Mouse (Mus musculus) embryo, embryonic 10.5 days (tissue): ENCODE data around the gene Ppwd1.
"Not testable (repeated sequence)": the region's sequence is repeated elsewhere in the genome, so short reads cannot be mapped to it uniquely, and the experiment has no call there.

ENCODE experiments used
- DNase-seq: peaks from one replicate; pipeline ENCODE4 v3.0.0-alpha.2; 2015; ENCODE audit warnings: low spot score

The Ppwd1 gene

DNA sequence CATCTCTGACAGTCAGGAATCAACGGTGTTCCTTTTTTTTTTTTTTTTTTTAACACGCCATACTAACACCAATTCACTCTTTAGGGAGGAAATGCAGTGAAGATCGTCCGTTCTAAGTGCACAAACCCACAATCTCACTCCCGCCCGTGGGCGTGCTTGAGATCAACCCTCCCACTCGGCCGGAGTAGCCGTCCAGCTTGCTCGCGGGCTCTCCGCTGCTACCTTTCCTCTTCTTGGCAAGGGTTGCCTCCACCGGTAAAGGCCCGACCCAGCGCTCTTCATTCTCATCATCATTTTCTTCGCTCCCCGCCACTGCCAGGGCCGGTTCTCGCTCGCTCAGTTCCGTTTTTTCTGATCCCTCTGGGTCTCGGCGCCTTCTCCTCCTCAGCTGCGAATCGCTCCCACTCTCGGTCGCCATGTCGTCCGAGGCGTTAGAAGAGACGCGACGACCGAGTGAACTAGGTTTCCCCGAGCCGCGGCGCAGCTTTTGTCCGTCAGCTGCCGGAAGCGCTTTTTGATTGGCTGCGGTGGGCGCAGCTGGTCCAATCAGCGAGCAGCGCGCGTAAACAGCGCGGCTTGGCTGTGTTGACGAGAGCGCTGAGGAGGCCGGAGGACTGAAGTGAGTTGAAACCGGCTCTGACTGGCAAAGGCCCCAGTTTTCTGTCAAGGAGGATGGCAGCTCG is at the start of gene Ppwd1, which contains the start of gene Cenpk:
TSS of gene Ppwd1 (minus strand) at position 460 of the 683 bp plus-strand sequence.
TSS of gene Cenpk (plus strand) at position 228 of the 683 bp plus-strand sequence.
- peak; percentile 98 for DNase-seq

DNA sequence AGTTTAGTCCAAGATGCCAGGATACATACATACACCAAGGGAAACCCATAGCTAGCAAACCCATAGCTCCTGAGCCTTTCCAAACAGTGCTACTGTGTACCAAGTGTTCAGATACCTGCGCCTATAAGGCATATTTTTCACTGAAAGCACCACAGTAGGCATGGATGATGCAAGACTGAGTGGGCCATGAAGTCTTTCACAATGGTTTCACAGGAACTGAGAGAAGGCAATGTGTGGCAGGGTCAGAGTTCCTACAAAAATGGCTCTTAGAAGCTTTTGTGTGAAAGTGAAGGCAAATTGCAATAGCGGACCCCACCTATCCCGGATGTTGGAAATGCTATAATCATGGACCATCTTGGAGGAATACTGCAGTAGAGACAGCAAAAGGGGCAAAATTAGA is 30.4 kb upstream of the Ppwd1 start:
- no peak for DNase-seq

DNA sequence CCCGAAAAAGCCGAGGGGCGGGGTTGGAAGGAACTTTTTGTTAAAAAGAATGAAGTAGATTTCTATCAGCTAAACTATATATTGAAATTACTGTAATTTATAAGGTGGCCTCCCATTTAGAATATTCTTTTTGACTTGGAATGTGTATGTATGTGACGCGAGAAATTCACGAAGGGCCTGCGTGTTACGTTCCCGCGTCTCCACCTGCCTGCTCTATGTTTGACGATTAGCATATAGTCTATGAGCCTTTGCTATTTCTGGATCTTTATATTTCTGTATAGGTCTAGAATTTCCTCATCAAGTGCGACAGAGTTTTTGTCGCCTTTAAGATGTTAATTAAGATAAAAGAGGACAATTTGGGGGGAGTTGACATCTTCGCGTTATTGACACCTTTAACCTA is 538 bp upstream of the Ppwd1 start:
- DNase-seq, result peak; percentile 69

- DNase-seq, result no peak
Measured at GRCm38 (mm10) chr13:104227478-104227877, 1.2 kb downstream of the Ppwd1 start.

GRCm38 (mm10) chr13:104204313-104204712 is 24.3 kb downstream of the Ppwd1 start:
- DNase-seq, result peak; percentile 6

GRCm38 (mm10) chr13:104195891-104196290 is 32.8 kb downstream of the Ppwd1 start:
- not testable (repeated sequence) for DNase-seq

DNA sequence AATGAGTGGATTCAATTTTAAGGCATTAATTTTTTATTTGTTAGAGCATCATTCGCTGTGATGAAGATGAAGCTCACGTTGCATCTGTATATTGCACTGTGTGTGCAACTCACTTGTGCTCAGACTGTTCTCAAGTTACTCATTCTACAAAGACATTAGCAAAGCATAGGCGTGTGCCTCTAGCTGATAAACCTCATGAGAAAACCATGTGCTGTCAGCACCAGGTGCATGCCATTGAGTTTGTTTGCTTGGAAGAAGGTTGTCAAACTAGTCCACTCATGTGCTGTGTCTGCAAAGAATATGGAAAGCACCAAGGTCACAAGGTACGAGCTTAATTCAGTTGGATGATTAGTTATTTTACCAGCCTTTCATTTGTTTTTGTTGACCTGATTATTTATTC is 41.3 kb downstream of the Ppwd1 start:
- no peak for DNase-seq

DNA sequence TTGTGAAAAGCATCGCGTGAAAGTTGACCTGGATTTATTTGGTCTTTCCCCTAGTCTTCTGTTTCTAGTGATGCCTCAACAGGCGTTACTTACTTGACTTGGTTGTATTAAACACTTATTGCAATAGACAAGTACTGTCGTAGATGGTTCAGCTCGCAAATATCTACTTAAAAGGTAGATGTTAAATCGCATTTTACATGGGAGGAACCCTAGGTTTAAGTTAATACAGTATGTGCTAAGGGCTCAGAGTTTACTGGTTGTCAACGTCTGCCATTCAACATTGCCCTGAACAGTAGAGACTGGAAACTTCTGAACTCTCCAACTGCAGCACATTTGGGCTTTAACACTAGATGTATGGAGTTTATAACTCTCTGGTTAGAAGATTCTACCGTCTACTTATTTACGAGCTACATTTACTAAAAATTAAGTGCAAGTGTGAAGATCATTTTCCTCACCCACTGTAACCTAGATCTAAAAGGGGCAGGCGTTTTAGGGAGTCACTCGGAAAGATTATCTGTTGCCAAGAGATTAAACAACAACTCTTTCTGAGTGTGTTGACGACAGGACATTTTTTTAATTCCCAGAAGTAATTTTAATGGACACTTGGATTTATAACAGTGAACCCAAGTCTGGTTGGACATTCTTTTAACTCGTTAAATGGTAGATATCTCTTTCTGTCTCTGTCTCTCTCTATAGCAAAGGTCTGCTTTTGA is 49.3 kb downstream of the Ppwd1 start:
- DNase-seq, result no peak

DNA sequence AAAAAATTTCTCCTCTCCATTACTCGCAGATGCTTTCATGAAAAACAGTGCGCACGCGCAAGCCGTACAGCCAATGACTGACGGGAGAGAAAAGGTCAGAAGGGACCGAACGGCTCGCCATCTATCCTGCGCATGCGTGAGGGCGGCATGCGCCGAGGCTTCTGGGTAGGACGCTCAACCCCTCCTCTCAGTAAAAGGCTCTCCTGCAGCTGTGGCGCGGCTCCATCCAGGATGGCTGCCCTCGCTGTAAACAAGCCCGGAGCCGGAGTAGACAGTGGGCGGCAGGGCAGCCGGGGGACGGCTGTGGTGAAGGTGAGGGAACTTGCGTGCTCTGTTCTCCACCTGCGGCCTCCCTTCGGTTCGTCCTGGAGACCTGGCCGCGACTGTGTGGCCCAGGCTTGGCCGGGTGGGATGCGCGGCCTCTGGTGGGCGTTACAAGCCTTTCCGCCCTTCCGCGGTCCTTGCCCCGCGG is 50.0 kb downstream of the Ppwd1 start, which contains the start of gene Trim23:
TSS of gene Trim23 (plus strand) at position 148 of the 472 bp plus-strand sequence.
- DNase-seq, result peak; percentile 100

DNA sequence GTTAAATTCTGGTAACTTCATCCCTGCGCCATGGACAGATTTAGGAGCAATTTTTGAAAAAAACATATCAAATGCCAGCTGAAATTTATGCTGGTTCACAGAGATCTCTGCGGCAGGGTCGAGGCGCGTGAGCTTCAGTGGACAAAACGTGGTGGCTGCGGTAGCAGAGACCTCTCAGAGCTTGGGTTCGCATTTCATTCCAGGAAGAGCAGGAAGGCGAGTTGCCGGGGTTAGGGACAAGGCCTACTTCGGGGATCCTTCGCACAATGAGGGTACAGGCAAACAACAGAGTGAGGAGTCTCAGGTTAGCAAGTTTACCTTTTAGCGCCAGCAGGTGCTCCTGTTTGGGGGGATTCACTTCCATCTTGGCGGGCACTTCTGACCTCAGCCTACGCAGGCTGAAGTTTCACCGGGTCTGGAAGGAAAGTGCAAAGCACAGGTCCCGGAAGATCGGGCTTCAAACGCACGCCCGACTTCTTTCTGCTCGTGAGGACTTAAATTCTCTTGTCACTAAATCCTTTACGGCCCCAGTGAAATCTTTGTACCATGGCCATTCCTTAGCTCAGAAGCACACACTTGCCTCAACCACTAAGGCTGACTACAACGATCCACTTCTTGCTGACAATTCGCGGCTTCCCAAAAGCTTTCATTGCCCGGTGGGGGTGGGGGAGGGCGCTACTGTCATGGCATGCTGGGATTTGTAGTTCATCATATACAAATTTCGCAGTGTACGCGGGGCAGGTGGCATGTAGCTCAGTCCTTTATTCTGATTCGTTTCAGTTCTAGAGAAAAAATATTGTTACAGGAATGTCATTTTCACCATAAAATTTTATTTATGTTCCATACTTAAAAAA is 50.6 kb downstream of the Ppwd1 start, which contains the start of gene Trappc13:
TSS of gene Trappc13 (minus strand) at position 674 of the 854 bp plus-strand sequence.
- DNase-seq, result peak; percentile 95

GRCm38 (mm10) chr13:104176874-104177273 is 51.8 kb downstream of the Ppwd1 start:
- no peak for DNase-seq

GRCm38 (mm10) chr13:104172498-104172897 is 56.1 kb downstream of the Ppwd1 start:
- no peak for DNase-seq

GRCm38 (mm10) chr13:104171711-104172110 is 56.9 kb downstream of the Ppwd1 start:
- no peak for DNase-seq

DNA sequence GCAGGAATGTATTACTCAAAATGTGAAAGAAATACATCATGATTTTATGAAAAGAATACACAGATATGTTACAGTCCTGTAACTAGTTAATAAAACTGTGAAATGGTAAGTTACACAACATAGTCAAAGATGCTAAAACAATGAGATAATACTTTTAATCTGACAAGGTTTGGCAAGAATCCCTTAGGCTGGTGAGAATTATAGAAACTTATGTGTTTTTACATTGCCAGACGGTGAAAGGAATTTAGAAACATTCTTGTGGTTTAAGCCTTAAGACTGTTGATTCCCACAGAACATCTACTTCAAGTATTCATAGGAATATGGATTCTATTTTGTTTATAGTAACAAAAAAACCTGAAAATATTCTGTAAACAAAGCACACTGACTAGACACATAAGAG is 73.0 kb downstream of the Ppwd1 start:
- no peak for DNase-seq
